Mouse (Mus musculus): ENCODE data around the gene Trim46. TPM values are rescaled to one million over a fixed set of nuclear protein-coding genes. Genes with fewer than 3 reads are reported as not detected.
A peak's percentile ranks its signal among the peaks of the same experiment; 100 is the strongest.

Gene Trim46
- polyA plus RNA-seq (2016; fragmentation: Nextera tagmentation; extraction: Ambion mirVana), result 32.4 and 33.5 TPM in 2 replicates

DNA sequence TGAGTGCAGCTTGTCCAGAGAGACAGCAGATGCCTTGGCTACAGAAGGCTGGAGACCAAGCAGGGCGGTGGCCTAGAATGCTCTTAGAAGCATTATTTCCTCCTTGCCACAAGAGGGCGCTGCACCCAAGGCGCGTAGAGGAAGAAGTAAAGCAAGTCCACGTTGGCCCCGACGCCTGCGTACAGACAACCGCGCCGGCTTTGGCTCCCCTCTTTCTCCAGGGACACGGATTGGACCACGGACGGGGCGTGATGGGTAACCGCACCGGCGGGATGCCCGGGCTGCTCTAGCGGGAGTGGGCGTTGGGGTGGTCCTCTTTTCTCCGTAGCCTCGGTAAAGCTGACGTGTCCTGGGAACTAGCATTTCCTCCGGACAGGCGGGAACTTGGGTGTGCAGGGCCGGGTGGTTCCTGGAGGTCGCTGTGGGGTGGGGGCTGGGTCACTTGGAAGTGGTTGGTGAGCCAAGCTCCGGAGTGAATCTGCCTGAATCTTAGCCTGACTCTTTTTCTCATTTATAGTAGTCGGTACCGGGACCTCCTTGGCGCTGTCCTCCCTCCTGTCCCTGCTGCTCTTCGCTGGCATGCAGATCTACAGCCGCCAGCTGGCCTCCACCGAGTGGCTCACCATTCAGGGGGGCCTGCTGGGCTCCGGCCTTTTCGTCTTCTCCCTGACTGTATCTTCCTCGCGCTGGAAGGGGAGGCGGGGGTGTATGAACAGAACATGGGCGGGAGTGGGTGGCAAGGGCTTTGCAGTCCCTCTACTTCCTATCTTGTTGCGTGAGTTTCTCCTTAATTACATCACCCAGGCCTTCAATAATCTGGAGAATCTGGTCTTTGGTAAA, at the start of gene Trim46:
Trim46 (minus strand) TSS at position 49 of the 840 bp plus-strand sequence.
- peak within 1 kb of the TSS; percentile 66 for H3K4me3 ChIP-seq
- H3K4me1 ChIP-seq, result peaks cover 50% of the 10 kb centered on the region
- H3K4me2 ChIP-seq (replicated peaks), result peak within 1 kb of the TSS; percentile 83
- peak; percentile 57 for ATAC-seq (ENCODE audit: low FRiP score, low read depth)
- peaks cover 18% of the 10 kb centered on the region for H3K36me3 ChIP-seq
- WGBS, result under 1% methylated on average over 42 of the region's 42 CpGs
- no peaks in the 10 kb centered on the region; the same call in 1 of the 2 replicates for H3K27me3 ChIP-seq (replicated peaks)
- peak within 1 kb of the TSS; percentile 74 for H3K27ac ChIP-seq
- H3K9me3 ChIP-seq, result no peaks in the 10 kb centered on the region
- peak within 1 kb of the TSS; percentile 76 for H3K9ac ChIP-seq

DNA sequence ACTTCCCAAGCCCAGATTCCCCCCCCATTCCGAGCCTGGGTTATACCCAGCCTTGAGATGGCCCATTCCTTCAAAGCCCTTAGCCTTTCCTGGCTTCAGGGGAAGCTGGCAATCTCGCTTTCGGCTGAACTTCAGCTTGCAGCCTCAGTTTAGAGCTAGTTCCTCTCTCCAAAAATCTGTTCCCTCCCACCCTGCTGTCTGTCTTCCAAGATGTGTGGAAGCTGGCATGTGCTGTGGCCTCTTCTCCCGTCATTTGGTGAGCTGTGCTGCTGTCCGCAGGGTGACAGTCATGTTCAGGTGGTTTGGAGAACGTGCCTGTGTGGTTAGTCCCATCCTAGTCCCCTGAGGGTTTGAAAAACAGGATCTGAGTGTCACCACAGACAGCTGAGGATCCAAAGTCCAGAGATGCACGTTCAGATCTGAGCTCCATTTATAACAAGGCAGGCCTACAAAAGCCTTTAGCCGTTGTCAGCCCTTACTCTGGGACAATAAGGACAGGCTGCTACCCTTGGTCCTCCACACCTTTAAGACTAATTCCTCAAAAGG, 49.6 kb upstream of the Trim46 start:
- Histone ChIP-seq H3K36me3 (no peaks in the 10 kb centered on the region), H3K4me1 (peaks cover 8% of the 10 kb centered on the region), H3K4me2 (replicated peaks) (no peak overlapping the region), H3K27ac (no peak overlapping the region), H3K27me3 (replicated peaks) (0 out of 2 replicates have a peak, but pooled peaks cover 13% of the 10 kb centered on the region), H3K4me3 (no peak overlapping the region), H3K9me3 (no peaks in the 10 kb centered on the region), H3K9ac (no peak overlapping the region)
- ATAC-seq (ENCODE audit: low FRiP score, low read depth), result no peak
- WGBS, result 81% methylated on average over 8 of the region's 8 CpGs

DNA sequence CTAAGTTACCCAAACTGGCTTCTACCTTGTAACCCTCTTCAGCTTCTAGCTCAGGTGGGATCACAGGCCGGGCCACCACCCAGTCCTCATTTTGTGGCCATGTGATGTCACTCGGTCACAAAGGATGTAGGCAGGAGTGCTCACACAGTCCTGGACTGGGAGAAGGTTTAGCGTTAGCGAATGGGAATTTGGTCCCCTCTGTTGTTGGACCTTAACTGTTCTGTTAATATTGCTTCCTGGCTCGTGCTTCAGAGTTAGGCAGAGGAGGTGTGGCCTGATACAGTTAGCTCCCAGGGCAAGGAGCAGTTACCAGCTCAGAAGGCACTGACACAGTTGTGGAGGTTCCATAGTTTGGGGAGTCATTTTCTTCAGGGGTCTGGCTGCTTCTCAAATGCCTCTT, 48.1 kb upstream of the Trim46 start:
- Histone ChIP-seq H3K27ac (no peak overlapping the region), H3K27me3 (replicated peaks) (0 out of 2 replicates have a peak, but pooled peaks cover 3% of the 10 kb centered on the region), H3K4me1 (peaks cover under 1% of the 10 kb centered on the region), H3K9ac (no peak overlapping the region), H3K4me3 (no peak overlapping the region), H3K4me2 (replicated peaks) (no peak overlapping the region), H3K36me3 (no peaks in the 10 kb centered on the region), H3K9me3 (no peaks in the 10 kb centered on the region)
- whole genome bisulfite sequencing, result 73% methylated on average over 5 of the region's 5 CpGs
- ATAC-seq (ENCODE audit: low FRiP score, low read depth), result no peak

DNA sequence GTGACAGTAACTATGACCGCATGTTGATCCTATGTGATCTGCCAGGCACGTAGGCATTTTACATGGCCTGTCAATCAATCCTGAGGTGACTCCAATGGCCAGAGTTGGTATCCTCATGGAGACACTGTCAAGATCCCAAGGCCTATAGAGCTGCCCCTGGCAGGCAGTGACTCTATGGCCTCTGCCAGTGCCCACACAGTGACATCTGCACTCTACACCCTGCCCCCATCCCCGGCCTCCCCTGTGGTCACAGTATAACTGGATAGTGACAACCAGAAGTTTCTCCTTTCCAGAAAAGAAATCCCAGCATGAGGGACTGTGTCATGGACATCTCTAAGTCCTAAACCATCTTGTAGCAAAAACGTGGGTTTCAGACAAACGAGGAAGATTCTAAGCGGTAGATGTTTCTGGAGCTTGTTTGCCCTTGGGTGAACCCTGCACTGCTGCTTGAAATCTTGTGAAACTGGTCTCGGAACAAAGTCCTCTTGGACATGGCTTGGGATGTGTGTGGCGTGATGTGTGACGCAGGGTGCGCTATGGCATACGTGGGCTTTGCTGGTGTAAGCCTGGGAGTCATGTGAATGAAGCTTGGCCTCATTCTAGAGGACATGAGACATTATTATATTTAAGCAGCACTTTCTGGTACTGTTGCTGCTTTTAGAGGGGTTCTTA, 47.3 kb upstream of the Trim46 start:
- Histone ChIP-seq H3K27me3 (replicated peaks) (0 out of 2 replicates have a peak, but pooled peaks cover 3% of the 10 kb centered on the region), H3K4me3 (no peak overlapping the region), H3K4me2 (replicated peaks) (no peak overlapping the region), H3K9ac (no peak overlapping the region), H3K9me3 (no peaks in the 10 kb centered on the region), H3K4me1 (no peaks in the 10 kb centered on the region), H3K36me3 (no peaks in the 10 kb centered on the region), H3K27ac (no peak overlapping the region)
- no peak for ATAC-seq (ENCODE audit: low FRiP score, low read depth)
- WGBS, result 93% methylated on average over 11 of the region's 11 CpGs

DNA sequence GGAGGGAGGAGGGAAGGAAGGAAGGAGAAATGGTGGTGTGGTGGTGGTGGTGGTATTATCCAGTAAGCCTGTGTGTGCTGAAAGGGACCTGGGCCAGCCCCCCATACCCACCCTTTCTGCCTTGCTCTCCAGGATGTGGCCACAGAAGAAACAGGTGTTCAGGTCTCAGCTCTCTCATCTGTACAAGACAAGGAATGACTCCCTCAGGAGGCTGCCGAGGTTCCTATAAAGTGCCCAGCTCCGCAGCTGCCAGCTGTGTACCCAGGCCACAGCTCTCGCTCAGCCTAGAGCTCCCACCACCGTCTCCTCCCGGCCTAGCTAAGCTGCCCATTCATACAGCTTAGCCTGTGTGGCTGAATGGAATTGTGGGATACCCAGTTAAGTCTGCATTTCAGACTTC, 46.2 kb upstream of the Trim46 start:
- Histone ChIP-seq H3K36me3 (no peaks in the 10 kb centered on the region), H3K9me3 (no peaks in the 10 kb centered on the region), H3K4me2 (replicated peaks) (no peak overlapping the region), H3K4me1 (no peaks in the 10 kb centered on the region), H3K4me3 (no peak overlapping the region), H3K27me3 (replicated peaks) (no peaks in the 10 kb centered on the region), H3K9ac (no peak overlapping the region), H3K27ac (no peak overlapping the region)
- no peak for ATAC-seq (ENCODE audit: low FRiP score, low read depth)
- WGBS, result 71% methylated on average over 5 of the region's 5 CpGs

DNA sequence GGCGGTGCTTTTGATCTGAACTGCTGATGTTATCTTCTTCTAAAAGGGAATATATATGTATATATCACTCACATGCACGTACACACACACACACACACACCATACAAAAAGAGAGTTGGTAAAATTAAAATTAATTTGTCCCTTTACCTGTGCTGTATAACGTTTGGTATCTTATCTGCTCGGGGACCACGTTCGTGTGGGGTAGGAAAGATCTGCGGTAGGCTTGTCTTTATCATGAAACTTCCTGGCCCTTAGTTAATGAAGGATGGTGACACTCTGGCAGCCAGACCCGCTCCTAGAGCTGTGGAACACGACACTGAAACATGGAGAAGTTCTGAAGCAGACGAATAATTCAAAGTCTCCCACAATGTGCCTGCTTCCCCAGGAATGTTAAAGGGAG, 45.8 kb upstream of the Trim46 start:
- H3K36me3 ChIP-seq, result no peaks in the 10 kb centered on the region
- no peak overlapping the region for H3K9ac ChIP-seq
- WGBS, result 79% methylated on average over 10 of the region's 10 CpGs
- no peak overlapping the region for H3K4me3 ChIP-seq
- H3K4me1 ChIP-seq, result no peaks in the 10 kb centered on the region
- H3K27me3 ChIP-seq (replicated peaks), result no peaks in the 10 kb centered on the region
- no peaks in the 10 kb centered on the region for H3K9me3 ChIP-seq
- H3K4me2 ChIP-seq (replicated peaks), result no peak overlapping the region
- H3K27ac ChIP-seq, result no peak overlapping the region
- no peak for ATAC-seq (ENCODE audit: low FRiP score, low read depth)

DNA sequence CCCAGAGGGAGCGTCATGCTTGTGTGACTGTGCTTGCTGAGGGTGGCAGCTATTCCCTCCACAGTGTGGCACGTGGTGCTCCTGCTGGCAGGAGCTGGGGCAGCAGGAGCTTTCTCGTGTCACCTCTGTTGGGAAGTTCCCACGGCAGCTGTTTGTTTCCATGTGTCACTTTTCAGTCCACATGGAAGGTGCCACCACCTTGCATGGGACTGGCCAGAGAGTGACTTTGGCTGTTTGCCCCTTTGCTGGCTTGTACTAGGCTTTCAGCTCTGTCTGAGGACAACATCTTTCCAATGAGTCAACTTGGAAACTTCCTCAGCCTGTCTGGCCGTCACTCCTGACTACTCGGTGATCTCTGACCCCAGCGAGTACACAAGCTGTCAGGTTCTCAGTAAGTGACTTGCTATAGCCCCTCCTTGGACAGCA, 42.4 kb upstream of the Trim46 start:
- Histone ChIP-seq H3K4me3 (no peak overlapping the region), H3K36me3 (no peaks in the 10 kb centered on the region), H3K9me3 (no peaks in the 10 kb centered on the region), H3K4me1 (no peaks in the 10 kb centered on the region), H3K27me3 (replicated peaks) (no peaks in the 10 kb centered on the region; the same call in 1 of the 2 replicates), H3K27ac (no peak overlapping the region), H3K9ac (no peak overlapping the region), H3K4me2 (replicated peaks) (no peak overlapping the region)
- ATAC-seq (ENCODE audit: low FRiP score, low read depth), result no peak
- WGBS, result 55% methylated on average over 7 of the region's 7 CpGs

DNA sequence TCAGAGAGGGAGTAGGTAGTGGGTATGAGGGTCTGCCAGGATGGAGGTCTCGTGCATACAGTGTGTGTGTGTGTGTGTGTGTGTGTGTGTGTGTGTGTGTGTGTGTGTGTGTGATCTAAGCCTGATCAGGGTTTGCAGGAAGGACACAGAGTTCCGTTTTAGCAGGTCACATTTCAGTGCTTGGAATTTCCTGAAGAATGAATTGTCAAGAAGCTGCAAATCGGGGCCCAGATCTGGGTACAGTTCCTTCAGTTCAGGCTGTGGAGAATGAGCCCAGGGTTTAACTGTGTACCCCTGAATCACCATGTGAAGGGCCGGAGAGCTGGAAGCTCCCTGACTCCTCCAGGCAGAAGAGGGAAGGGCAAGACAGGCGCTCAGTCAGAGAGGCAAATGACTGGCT, 41.2 kb upstream of the Trim46 start:
- no peaks in the 10 kb centered on the region; the same call in 1 of the 2 replicates for H3K27me3 ChIP-seq (replicated peaks)
- no peaks in the 10 kb centered on the region for H3K36me3 ChIP-seq
- ATAC-seq (ENCODE audit: low FRiP score, low read depth), result no peak
- no peaks in the 10 kb centered on the region for H3K9me3 ChIP-seq
- 0 out of 2 replicates have a peak, but pooled peaks cover under 1% of the 10 kb centered on the region for H3K4me1 ChIP-seq
- H3K9ac ChIP-seq, result no peak overlapping the region
- H3K4me2 ChIP-seq (replicated peaks), result no peak overlapping the region
- 69% methylated on average over 5 of the region's 5 CpGs for WGBS
- no peak overlapping the region for H3K27ac ChIP-seq
- no peak overlapping the region for H3K4me3 ChIP-seq

DNA sequence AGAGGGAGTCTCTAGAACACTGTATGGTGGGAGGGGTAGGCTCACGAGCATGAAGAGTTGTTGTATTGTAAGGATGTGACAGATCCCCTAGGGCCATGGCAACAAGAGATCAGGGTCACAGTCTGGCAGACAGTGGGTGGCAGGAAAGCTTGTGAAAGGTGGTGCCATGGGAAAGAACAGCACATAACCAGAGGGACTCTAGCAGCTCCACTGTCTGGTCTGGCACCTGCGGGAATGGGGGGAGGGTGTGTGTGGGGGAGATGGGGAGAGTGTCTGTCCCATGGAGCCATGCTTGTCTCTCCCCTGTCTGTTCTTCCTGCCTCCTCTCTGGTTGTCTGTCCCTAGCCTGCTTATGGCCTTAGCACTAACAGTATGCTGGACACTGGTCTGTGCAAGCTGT, 39.4 kb upstream of the Trim46 start:
- Histone ChIP-seq H3K4me1 (peaks cover 18% of the 10 kb centered on the region), H3K27ac (no peak overlapping the region), H3K4me3 (no peak overlapping the region), H3K9me3 (no peaks in the 10 kb centered on the region), H3K36me3 (no peaks in the 10 kb centered on the region), H3K27me3 (replicated peaks) (peaks cover 13% of the 10 kb centered on the region), H3K9ac (no peak overlapping the region), H3K4me2 (replicated peaks) (no peak overlapping the region)
- WGBS, result 49% methylated on average over 2 of the region's 2 CpGs
- ATAC-seq (ENCODE audit: low FRiP score, low read depth), result no peak

DNA sequence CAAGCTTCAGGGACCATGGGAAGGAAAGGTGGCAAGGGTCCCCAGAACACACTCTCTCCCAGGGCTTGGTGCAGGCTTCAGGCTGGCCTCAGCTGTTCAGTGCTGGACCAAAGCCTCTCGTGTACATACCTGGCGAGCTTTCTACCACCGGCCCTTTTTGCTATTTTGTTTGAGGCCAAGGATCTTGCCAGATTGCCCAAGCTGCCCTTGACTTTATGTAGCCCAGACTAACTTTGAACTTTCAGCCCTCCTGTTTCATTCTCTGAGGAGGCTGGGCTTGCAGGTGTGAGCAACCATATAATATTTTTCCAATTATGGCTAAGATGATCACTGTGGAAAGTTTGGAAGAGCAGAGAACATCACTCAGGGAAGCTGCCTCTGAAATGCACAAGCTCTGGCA, 38.2 kb upstream of the Trim46 start:
- no peaks in the 10 kb centered on the region for H3K36me3 ChIP-seq
- H3K4me1 ChIP-seq, result peaks cover 30% of the 10 kb centered on the region
- no peak overlapping the region for H3K9ac ChIP-seq
- H3K4me2 ChIP-seq (replicated peaks), result no peak overlapping the region
- no peaks in the 10 kb centered on the region for H3K9me3 ChIP-seq
- no peak overlapping the region for H3K4me3 ChIP-seq
- ATAC-seq (ENCODE audit: low FRiP score, low read depth), result no peak
- whole genome bisulfite sequencing, result 89% methylated on average over 3 of the region's 3 CpGs
- peaks cover 22% of the 10 kb centered on the region for H3K27me3 ChIP-seq (replicated peaks)
- H3K27ac ChIP-seq, result no peak overlapping the region

DNA sequence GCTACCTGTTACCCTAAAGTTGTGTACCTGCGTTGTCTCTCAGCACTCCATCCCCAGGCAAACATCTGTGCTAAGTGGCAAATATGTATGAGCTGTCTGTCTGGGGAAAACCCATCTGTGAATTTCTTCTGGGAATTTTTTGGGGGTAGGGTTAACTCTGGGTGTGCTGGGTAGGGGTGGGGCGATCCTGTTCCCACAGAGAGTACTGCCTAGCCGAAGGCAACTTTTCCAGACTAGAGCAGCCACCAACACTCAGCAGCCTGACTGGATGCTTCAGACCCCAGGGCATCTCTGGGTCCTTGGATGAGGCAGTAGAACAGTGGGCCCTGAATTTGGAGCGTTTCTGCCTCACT, 36.2 kb upstream of the Trim46 start:
- Histone ChIP-seq H3K4me2 (replicated peaks) (0 out of 2 replicates have a peak overlapping the region, but pooled peaks have one; percentile 90), H3K4me3 (no peak overlapping the region), H3K27ac (no peak overlapping the region), H3K4me1 (peaks cover 44% of the 10 kb centered on the region), H3K9me3 (no peaks in the 10 kb centered on the region), H3K36me3 (no peaks in the 10 kb centered on the region), H3K9ac (no peak overlapping the region), H3K27me3 (replicated peaks) (peaks cover 41% of the 10 kb centered on the region)
- 28% methylated on average over 4 of the region's 4 CpGs for WGBS
- no peak for ATAC-seq (ENCODE audit: low FRiP score, low read depth)

DNA sequence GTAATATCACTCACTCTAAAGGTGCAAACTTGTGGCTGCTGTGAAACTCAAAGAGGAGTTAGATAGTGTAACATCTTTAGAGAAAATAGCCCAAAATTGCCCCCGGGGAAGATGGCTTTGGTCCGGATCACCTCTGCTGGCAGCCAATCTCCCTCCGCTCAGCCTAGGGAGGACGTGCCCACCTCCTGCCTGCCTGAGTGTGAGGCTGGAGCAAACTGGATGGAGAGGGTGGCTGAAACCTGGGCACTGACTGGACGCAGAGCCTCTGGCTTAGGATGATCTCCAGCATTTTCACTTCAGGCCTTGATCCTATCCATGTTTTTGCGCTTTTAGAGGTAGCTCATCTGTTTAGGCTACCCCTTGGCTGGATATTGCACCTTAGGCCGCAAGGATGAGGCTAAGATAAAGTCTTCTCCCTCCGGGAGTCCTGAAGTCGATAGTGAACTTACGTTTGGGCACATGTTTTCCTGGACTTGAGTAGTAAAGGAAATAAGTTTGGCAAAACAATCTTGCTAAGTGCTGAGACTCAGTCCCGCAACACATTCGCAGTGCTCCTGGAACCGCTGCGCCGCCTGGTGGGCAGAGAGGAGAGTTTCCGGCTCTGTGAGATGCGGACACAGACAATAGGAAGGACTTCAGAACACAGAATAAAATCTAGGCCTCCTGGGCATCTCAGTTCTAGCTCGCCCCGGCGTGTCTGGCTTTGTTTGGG, 35.6 kb upstream of the Trim46 start:
- Histone ChIP-seq H3K36me3 (no peaks in the 10 kb centered on the region), H3K9ac (0 out of 2 replicates have a peak overlapping the region, but pooled peaks have one; percentile 54), H3K9me3 (no peaks in the 10 kb centered on the region), H3K4me2 (replicated peaks) (peak overlapping the region; percentile 90), H3K27ac (no peak overlapping the region), H3K27me3 (replicated peaks) (peaks cover 44% of the 10 kb centered on the region), H3K4me3 (peak overlapping the region; percentile 43), H3K4me1 (peaks cover 48% of the 10 kb centered on the region)
- no peak for ATAC-seq (ENCODE audit: low FRiP score, low read depth)
- 12% methylated on average over 20 of the region's 20 CpGs for WGBS
